Mouse (Mus musculus): ENCODE results near the gene Nek7.

Gene Nek7

DNA sequence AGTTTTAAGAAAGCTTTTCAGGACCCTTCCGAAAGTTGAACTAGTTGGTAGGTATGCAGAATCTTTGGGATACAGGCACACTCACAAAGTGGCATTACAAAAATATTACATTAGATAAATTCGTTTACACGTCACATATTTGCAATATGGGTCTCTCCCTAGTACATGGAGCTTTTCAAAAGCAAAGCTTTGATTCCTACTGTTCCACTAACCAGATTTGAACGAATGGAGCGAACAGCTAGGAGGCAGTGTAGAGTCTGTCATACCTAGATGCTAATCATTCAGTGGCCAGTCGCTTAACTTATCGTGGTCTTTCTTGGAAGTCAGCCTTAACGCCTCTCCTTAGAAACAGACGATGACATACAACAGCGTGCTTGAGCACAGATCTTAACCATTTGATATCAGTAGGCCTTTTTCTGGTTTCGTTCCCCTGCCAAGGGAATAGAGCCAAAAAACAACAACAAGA lies at the start of gene Nek7:
Nek7 (minus strand) TSS at position 146 of the 466 bp plus-strand sequence.
- peak; percentile 57 to 73 for DNase-seq

GRCm38 (mm10) chr1:138662342-138662741 lies 42.4 kb upstream of the Nek7 start:
- no peak for DNase-seq

GRCm38 (mm10) chr1:138654212-138654611 lies 34.3 kb upstream of the Nek7 start:
- no peak for DNase-seq

GRCm38 (mm10) chr1:138644991-138645390 lies 25.1 kb upstream of the Nek7 start:
- DNase-seq, result peak; percentile 17 to 39

- DNase-seq, result no peak
These were observed 23.4 kb upstream of the Nek7 start for GRCm38 (mm10) chr1:138643306-138643830.

GRCm38 (mm10) chr1:138640934-138641461 lies 21.1 kb upstream of the Nek7 start:
- peak in 1 of 2 experiments; percentile 31 for DNase-seq

DNA sequence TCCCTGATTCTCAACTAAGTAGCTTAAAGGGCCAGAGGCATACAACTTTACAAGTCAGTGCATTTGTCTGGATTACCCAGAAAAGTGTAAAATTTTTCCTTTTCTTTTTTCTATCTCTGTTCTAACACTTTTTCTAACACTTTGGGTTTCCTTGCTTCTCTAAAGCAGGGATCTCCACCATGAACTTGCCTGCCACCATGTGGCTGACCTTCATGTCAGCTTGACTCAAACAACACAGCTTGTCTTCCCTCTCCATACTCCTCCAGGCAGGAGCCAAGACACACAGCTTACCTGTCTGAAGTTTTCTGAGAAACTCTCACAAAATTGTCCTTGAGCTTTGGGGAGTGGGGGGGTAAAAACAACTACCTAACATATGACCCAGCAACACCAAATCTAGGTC lies 17.9 kb upstream of the Nek7 start:
- peak in 1 of 2 experiments; percentile 46 for DNase-seq

- DNase-seq, result no peak
These were observed 14.6 kb upstream of the Nek7 start for GRCm38 (mm10) chr1:138634561-138634960.

- no peak for DNase-seq
These were observed 9.0 kb upstream of the Nek7 start for GRCm38 (mm10) chr1:138628919-138629318.

DNA sequence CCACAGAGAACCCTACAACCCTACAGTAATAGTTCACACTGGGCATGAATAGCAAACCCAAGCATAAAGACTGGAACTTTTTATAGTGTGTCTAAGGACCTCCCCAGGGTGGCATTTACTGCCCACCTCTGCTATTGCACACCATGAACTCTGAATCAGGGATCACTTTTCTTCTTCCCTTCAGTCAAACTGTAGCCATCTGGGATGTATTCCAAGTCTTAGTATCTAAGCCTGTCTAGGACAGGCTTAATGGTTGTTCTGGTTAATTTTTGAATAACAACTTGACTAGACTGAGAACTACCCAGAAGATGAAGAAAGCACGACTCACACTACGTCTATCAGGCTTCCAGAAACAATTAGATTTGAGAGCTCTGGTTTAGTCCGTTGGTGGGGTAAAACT lies 8.5 kb upstream of the Nek7 start:
- no peak for DNase-seq

GRCm38 (mm10) chr1:138627804-138628203 lies 7.9 kb upstream of the Nek7 start:
- DNase-seq, result no peak

GRCm38 (mm10) chr1:138626288-138626687 lies 6.3 kb upstream of the Nek7 start:
- DNase-seq, result no peak

- no peak for DNase-seq
These were observed 3.9 kb upstream of the Nek7 start for GRCm38 (mm10) chr1:138623870-138624269.

DNA sequence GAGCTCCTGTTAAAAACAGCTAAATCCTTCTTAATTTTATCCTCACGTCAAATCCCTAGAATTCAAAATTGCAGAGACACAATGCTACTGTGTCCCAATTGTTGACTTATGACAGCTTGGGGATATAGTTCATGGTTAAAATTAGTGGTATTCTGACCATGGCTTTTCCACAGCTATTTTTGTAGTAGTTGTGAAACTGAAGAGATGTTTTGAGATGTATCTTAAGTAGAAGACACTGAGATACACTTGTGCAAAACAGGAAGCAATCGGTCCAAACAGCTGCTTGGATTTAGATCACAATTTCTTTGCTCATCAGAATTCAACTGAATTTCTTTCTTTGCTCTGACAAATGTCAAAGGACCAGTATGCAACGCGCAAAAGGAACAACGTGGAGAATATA lies 2.9 kb upstream of the Nek7 start:
- no peak for DNase-seq

DNA sequence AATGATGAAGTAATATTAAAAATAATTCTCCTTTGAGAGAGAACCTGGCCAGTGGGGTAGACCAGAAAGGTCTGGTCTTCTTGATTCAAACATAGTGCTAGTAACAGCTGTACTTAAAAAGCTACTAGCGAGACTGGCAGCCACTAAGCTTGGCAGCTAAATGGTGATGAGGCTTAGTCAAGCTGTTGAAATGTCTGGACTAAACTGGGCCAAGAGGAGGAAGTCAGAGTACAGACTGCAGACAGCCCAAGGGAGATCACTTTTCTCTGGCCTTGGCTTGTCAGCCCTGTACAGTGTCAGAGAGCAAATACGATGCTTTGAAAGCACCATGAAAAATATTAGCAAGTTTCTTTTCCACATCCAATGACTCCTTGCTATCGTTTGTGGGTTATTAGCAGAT lies 2.5 kb upstream of the Nek7 start:
- peak in 1 of 2 experiments; percentile 36 for DNase-seq

DNA sequence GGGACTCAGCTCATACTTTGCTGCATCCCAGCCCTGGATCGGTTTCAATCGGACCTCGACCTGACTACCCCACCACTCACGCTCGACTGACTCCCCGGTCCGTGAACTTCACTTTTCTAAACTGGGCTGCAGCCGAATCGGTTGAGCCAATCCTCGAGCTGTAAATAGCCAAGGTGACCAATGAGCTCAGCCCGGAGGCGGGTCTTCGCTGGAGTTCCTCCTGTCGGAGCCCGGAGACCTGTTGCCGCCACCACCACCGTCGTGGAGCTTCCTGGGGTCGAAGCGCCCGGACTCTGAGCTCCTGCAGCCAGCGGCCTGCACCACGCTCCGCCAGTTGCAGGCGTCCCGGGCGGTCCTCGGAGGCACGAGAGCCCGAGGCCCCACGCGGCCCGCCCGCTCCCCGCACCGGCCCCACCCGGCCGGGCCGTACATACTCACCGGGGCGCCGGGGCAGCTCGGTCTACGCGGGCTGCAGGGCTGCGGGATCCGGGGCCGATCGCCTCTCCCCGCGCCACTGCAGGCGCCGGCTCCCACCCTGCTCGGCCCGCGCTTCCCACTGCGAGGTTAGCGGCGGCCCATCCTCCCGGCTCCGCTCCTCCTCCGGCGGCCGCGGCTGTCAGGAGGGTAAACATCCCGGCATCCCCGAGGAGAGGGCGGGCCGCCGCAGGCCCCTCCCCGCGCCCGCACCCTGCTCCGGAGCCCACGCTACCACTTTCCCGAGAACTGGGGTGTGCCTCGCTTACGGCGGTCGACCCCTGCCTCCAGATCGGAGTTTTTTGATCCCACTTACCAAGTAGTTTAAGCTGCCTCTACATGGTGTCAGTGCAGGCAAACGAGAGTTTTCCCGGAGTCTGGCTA lies 598 bp downstream of the Nek7 start:
- peak; percentile 98 for DNase-seq

DNA sequence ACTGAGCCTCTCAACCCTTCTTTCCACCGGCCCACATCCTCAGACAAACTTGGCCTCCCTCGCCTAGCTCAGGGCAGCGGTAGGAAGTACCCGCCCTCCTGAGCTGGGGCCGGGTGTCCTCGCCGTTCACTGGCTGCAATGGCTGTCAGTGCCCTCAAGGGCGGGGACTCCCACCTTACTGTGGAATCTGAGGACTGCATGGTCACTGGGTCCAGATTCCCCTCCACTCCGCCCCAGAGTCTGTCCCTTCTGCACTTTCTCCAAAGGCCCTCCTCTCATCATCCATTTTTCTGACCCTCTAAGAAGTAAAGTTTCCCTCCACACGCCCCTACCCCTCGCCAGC lies 2.0 kb downstream of the Nek7 start:
- DNase-seq, result peak; percentile 93 to 95

- no peak for DNase-seq
These were observed 2.5 kb downstream of the Nek7 start for GRCm38 (mm10) chr1:138617279-138618011.

DNA sequence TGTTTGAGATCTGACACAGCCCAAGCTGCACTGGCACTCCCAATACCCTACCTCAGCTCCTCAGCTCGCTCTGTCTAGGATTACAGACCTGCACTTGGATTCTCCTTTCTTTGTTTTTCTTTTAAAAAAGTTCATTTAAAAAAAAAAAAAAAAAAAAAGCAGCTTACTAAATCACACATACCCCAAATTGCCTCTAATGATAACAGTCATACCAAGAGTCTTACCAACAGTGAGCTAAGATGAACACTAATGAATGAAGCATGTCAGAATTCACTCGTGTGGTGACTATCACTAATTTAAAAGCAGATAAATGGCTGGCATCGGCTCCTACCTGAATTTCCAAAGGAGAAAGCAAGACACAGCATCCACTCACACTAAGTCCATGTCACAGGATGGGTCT lies 4.6 kb downstream of the Nek7 start:
- DNase-seq, result no peak

GRCm38 (mm10) chr1:138614552-138615287 lies 5.2 kb downstream of the Nek7 start:
- no peak for DNase-seq

GRCm38 (mm10) chr1:138612177-138612576 lies 7.8 kb downstream of the Nek7 start:
- DNase-seq, result no peak

- DNase-seq, result peak in 1 of 2 experiments; percentile 47
These were observed 10.8 kb downstream of the Nek7 start for GRCm38 (mm10) chr1:138609176-138609575.

GRCm38 (mm10) chr1:138608336-138608735 lies 11.6 kb downstream of the Nek7 start:
- DNase-seq, result no peak
